Mouse (Mus musculus): Measurements from ENCODE around the gene Cd79a. TPM values are rescaled to one million over a fixed set of nuclear protein-coding genes. Genes with fewer than 3 reads are reported as not detected.
A peak's percentile ranks its signal among the peaks of the same experiment; 100 is the strongest.

Cd79a gene
- 0.14 and 0.30 TPM in 2 replicates for polyA plus RNA-seq (2014; fragmentation: Nextera tagmentation; extraction: Ambion mirVana)

- Histone ChIP-seq H3K27me3 (ENCODE audit: control insufficient read depth, insufficient read depth, low read length) (no peaks in the 10 kb centered on the region), H3K36me3 (ENCODE audit: control insufficient read depth, insufficient read depth, low read length) (no peaks in the 10 kb centered on the region), H3K27ac (ENCODE audit: low read depth, low read length) (no peak within 1 kb of the TSS), H3K4me3 (ENCODE audit: low read depth, low read length) (no peak within 1 kb of the TSS), H3K9ac (ENCODE audit: low read depth, low read length) (no peak within 1 kb of the TSS), H3K9me3 (replicated peaks; ENCODE audit: control insufficient read depth, low read length) (no peaks in the 10 kb centered on the region), H3K4me2 (no peak within 1 kb of the TSS), H3K4me1 (ENCODE audit: control insufficient read depth, insufficient read depth, low read length) (peaks cover 6% of the 10 kb centered on the region)
- no peak for ATAC-seq (replicated peaks; ENCODE audit: insufficient number of reproducible peaks, low FRiP score, low TSS enrichment)
- WGBS (ENCODE audit: insufficient replicate concordance): 73% methylated on average over 12 of the region's 12 CpGs
Observed at GRCm38 (mm10) chr7:24897224-24897623, at the start of gene Cd79a. Cd79a (plus strand) TSS chr7:24897381.

GRCm38 (mm10) chr7:24850162-24850561 lies 47.0 kb upstream of the Cd79a start:
- peak overlapping the region; percentile 30; the same call in 1 of the 2 replicates for H3K4me2 ChIP-seq
- WGBS (ENCODE audit: insufficient replicate concordance): 15% methylated on average over 5 of the region's 5 CpGs
- no peak overlapping the region for H3K9ac ChIP-seq (ENCODE audit: low read depth, low read length)
- H3K27ac ChIP-seq (ENCODE audit: low read depth, low read length): peak overlapping the region; percentile 76
- no peaks in the 10 kb centered on the region for H3K9me3 ChIP-seq (replicated peaks; ENCODE audit: control insufficient read depth, low read length)
- no peaks in the 10 kb centered on the region for H3K27me3 ChIP-seq (ENCODE audit: control insufficient read depth, insufficient read depth, low read length)
- H3K4me3 ChIP-seq (ENCODE audit: low read depth, low read length): no peak overlapping the region
- no peak for ATAC-seq (replicated peaks; ENCODE audit: insufficient number of reproducible peaks, low FRiP score, low TSS enrichment)
- H3K4me1 ChIP-seq (ENCODE audit: control insufficient read depth, insufficient read depth, low read length): no peaks in the 10 kb centered on the region
- no peaks in the 10 kb centered on the region for H3K36me3 ChIP-seq (ENCODE audit: control insufficient read depth, insufficient read depth, low read length)

GRCm38 (mm10) chr7:24850899-24851303 lies 46.3 kb upstream of the Cd79a start:
- no peaks in the 10 kb centered on the region for H3K4me1 ChIP-seq (ENCODE audit: control insufficient read depth, insufficient read depth, low read length)
- no peak overlapping the region for H3K9ac ChIP-seq (ENCODE audit: low read depth, low read length)
- peak; percentile 53 for ATAC-seq (replicated peaks; ENCODE audit: insufficient number of reproducible peaks, low FRiP score, low TSS enrichment)
- H3K4me3 ChIP-seq (ENCODE audit: low read depth, low read length): no peak overlapping the region
- H3K4me2 ChIP-seq: no peak overlapping the region
- H3K27me3 ChIP-seq (ENCODE audit: control insufficient read depth, insufficient read depth, low read length): no peaks in the 10 kb centered on the region
- H3K9me3 ChIP-seq (replicated peaks; ENCODE audit: control insufficient read depth, low read length): no peaks in the 10 kb centered on the region
- peak overlapping the region; percentile 76 for H3K27ac ChIP-seq (ENCODE audit: low read depth, low read length)
- no peaks in the 10 kb centered on the region for H3K36me3 ChIP-seq (ENCODE audit: control insufficient read depth, insufficient read depth, low read length)
- 18% methylated on average over 6 of the region's 6 CpGs for WGBS (ENCODE audit: insufficient replicate concordance)

- peak overlapping the region; percentile 3; the same call in 1 of the 2 replicates for H3K9ac ChIP-seq (ENCODE audit: low read depth, low read length)
- WGBS (ENCODE audit: insufficient replicate concordance): 72% methylated on average over 5 of the region's 5 CpGs
- peak overlapping the region; percentile 12; the same call in 1 of the 2 replicates for H3K4me3 ChIP-seq (ENCODE audit: low read depth, low read length)
Observed at GRCm38 (mm10) chr7:24851596-24852325, 45.4 kb upstream of the Cd79a start.

GRCm38 (mm10) chr7:24852557-24853232 lies 44.5 kb upstream of the Cd79a start:
- 0 out of 2 replicates have a peak overlapping the region, but pooled peaks have one; percentile 3 for H3K4me3 ChIP-seq (ENCODE audit: low read depth, low read length)
- peak; percentile 83 for ATAC-seq (replicated peaks; ENCODE audit: insufficient number of reproducible peaks, low FRiP score, low TSS enrichment)
- H3K9ac ChIP-seq (ENCODE audit: low read depth, low read length): no peak overlapping the region; the same call in 1 of the 2 replicates
- H3K4me1 ChIP-seq (ENCODE audit: control insufficient read depth, insufficient read depth, low read length): no peaks in the 10 kb centered on the region
- no peaks in the 10 kb centered on the region for H3K36me3 ChIP-seq (ENCODE audit: control insufficient read depth, insufficient read depth, low read length)
- H3K27me3 ChIP-seq (ENCODE audit: control insufficient read depth, insufficient read depth, low read length): no peaks in the 10 kb centered on the region
- 74% methylated on average over 8 of the region's 8 CpGs for WGBS (ENCODE audit: insufficient replicate concordance)
- no peaks in the 10 kb centered on the region for H3K9me3 ChIP-seq (replicated peaks; ENCODE audit: control insufficient read depth, low read length)
- H3K4me2 ChIP-seq: peak overlapping the region; percentile 45
- H3K27ac ChIP-seq (ENCODE audit: low read depth, low read length): peak overlapping the region; percentile 71

More at GRCm38 (mm10) chr7:24851596-24852325, 45.4 kb upstream of the Cd79a start:
- Histone ChIP-seq H3K9me3 (replicated peaks; ENCODE audit: control insufficient read depth, low read length) (no peaks in the 10 kb centered on the region), H3K27ac (ENCODE audit: low read depth, low read length) (peak overlapping the region; percentile 76), H3K27me3 (ENCODE audit: control insufficient read depth, insufficient read depth, low read length) (no peaks in the 10 kb centered on the region), H3K36me3 (ENCODE audit: control insufficient read depth, insufficient read depth, low read length) (no peaks in the 10 kb centered on the region), H3K4me1 (ENCODE audit: control insufficient read depth, insufficient read depth, low read length) (no peaks in the 10 kb centered on the region), H3K4me2 (peak overlapping the region; percentile 45)
- ATAC-seq (replicated peaks; ENCODE audit: insufficient number of reproducible peaks, low FRiP score, low TSS enrichment): no peak

- no peak overlapping the region for H3K4me2 ChIP-seq
- no peaks in the 10 kb centered on the region for H3K27me3 ChIP-seq (ENCODE audit: control insufficient read depth, insufficient read depth, low read length)
- H3K9me3 ChIP-seq (replicated peaks; ENCODE audit: control insufficient read depth, low read length): no peaks in the 10 kb centered on the region
- peak overlapping the region; percentile 68 for H3K27ac ChIP-seq (ENCODE audit: low read depth, low read length)
- no peaks in the 10 kb centered on the region for H3K36me3 ChIP-seq (ENCODE audit: control insufficient read depth, insufficient read depth, low read length)
- ATAC-seq (replicated peaks; ENCODE audit: insufficient number of reproducible peaks, low FRiP score, low TSS enrichment): peak; percentile 39; the same call in 1 of the 2 replicates
- H3K4me1 ChIP-seq (ENCODE audit: control insufficient read depth, insufficient read depth, low read length): no peaks in the 10 kb centered on the region
- no peak overlapping the region for H3K4me3 ChIP-seq (ENCODE audit: low read depth, low read length)
- no peak overlapping the region for H3K9ac ChIP-seq (ENCODE audit: low read depth, low read length)
Observed at GRCm38 (mm10) chr7:24853233-24853563, 44.0 kb upstream of the Cd79a start.

- Histone ChIP-seq H3K4me3 (ENCODE audit: low read depth, low read length) (no peak overlapping the region), H3K27ac (ENCODE audit: low read depth, low read length) (peak overlapping the region; percentile 68), H3K36me3 (ENCODE audit: control insufficient read depth, insufficient read depth, low read length) (no peaks in the 10 kb centered on the region), H3K27me3 (ENCODE audit: control insufficient read depth, insufficient read depth, low read length) (no peaks in the 10 kb centered on the region), H3K9me3 (replicated peaks; ENCODE audit: control insufficient read depth, low read length) (no peaks in the 10 kb centered on the region), H3K4me1 (ENCODE audit: control insufficient read depth, insufficient read depth, low read length) (no peaks in the 10 kb centered on the region), H3K9ac (ENCODE audit: low read depth, low read length) (0 out of 2 replicates have a peak overlapping the region, but pooled peaks have one; percentile 47), H3K4me2 (no peak overlapping the region)
- 27% methylated on average over 7 of the region's 7 CpGs for WGBS (ENCODE audit: insufficient replicate concordance)
- no peak for ATAC-seq (replicated peaks; ENCODE audit: insufficient number of reproducible peaks, low FRiP score, low TSS enrichment)
Observed at GRCm38 (mm10) chr7:24853695-24854094, 43.5 kb upstream of the Cd79a start.

GRCm38 (mm10) chr7:24856460-24857120 lies 40.6 kb upstream of the Cd79a start:
- Histone ChIP-seq H3K27me3 (ENCODE audit: control insufficient read depth, insufficient read depth, low read length) (no peaks in the 10 kb centered on the region), H3K4me2 (no peak overlapping the region), H3K9me3 (replicated peaks; ENCODE audit: control insufficient read depth, low read length) (no peaks in the 10 kb centered on the region), H3K4me3 (ENCODE audit: low read depth, low read length) (no peak overlapping the region), H3K4me1 (ENCODE audit: control insufficient read depth, insufficient read depth, low read length) (no peaks in the 10 kb centered on the region), H3K36me3 (ENCODE audit: control insufficient read depth, insufficient read depth, low read length) (no peaks in the 10 kb centered on the region), H3K27ac (ENCODE audit: low read depth, low read length) (no peak overlapping the region), H3K9ac (ENCODE audit: low read depth, low read length) (no peak overlapping the region)
- ATAC-seq (replicated peaks; ENCODE audit: insufficient number of reproducible peaks, low FRiP score, low TSS enrichment): no peak
- 43% methylated on average over 6 of the region's 6 CpGs for WGBS (ENCODE audit: insufficient replicate concordance)
